Mouse (Mus musculus) bone marrow, adult 2 months (tissue): ENCODE data around the gene Glp2r.

Experiments used
- CTCF ChIP-seq: fragments of 200-500 bp; IDR thresholded peaks from 2 replicates; pipeline ENCODE4 v1.5.1; 2011; ENCODE audit warnings: low read length, control low read depth; ENCODE audit not compliant: control insufficient read depth, insufficient read depth
- POLR2A ChIP-seq: fragments of 200-500 bp; IDR thresholded peaks from 2 replicates; pipeline ENCODE4 v1.6.1; 2011; ENCODE audit warnings: low read depth, mild to moderate bottlenecking, control low read depth, low read length, borderline replicate concordance; ENCODE audit not compliant: control insufficient read depth

DNA sequence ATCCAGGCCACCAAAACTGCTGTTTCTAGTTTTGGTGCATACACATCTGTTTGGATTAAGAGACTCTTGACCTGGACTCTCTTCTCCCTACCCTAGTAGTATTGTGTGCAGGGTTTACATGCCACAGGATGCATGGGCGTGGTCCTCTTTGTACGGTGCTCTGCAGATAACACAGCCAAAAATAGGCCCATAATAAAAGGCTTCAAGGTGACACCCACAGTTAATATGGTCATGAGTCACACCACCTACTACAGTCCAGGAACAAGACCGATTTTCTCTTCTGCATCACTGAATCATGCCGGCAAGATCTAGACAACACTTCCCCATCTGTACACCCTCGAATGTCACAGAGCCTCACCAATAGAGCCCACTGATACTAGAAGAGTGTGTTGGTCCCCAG lies 49.5 kb downstream of the Glp2r start:
- no peak for TF ChIP-seq POLR2A
- TF ChIP-seq CTCF, result no peak
